Mouse (Mus musculus) midbrain, postnatal 0 days (tissue): Measurements from ENCODE around the gene Itgal. TPM values are rescaled to one million over a fixed set of nuclear protein-coding genes. Genes with fewer than 3 reads are reported as not detected.
A peak's percentile ranks its signal among the peaks of the same experiment; 100 is the strongest.
"Not testable (repeated sequence)": the region's sequence is repeated elsewhere in the genome, so short reads cannot be mapped to it uniquely, and the experiment has no call there.

Experiments used
- ATAC-seq: fragments of 200-750 bp; cut with Nextera tagmentation; 2 replicates; pipeline ENCODE4 v1.8.0; 2017; ENCODE audit warnings: moderate number of reproducible peaks, mild to moderate bottlenecking, moderate TSS enrichment, moderate library complexity; ENCODE audit not compliant: low FRiP score
- DNase-seq: peaks from one replicate; pipeline ENCODE4 v3.0.0-alpha.2; 2015; ENCODE audit warnings: low spot score
- H3K27ac ChIP-seq: fragments of 300-500 bp; sonication (generic); 2 replicates; pipeline ENCODE4 v1.5.1; 2014; ENCODE audit warnings: low read depth, mild to moderate bottlenecking, low read length, mixed read lengths
- H3K27me3 ChIP-seq: fragments of 300-500 bp; sonication (generic); 2 replicates; pipeline ENCODE4 v1.6.1; 2014; ENCODE audit warnings: low read length, control low read depth, mixed read lengths; ENCODE audit not compliant: insufficient read depth
- H3K36me3 ChIP-seq: fragments of 300-500 bp; sonication (generic); 2 replicates; pipeline ENCODE4 v1.6.1; 2014; ENCODE audit warnings: low read length, control low read depth, mixed read lengths; ENCODE audit not compliant: insufficient read depth
- H3K4me1 ChIP-seq: fragments of 300-500 bp; sonication (generic); 2 replicates; pipeline ENCODE4 v1.6.1; 2014; ENCODE audit warnings: mild to moderate bottlenecking, control low read depth, antibody characterized with exemption, low read length, mixed read lengths; ENCODE audit not compliant: insufficient read depth
- H3K4me2 ChIP-seq: fragments of 300-500 bp; sonication (generic); 2 replicates; pipeline ENCODE4 v1.6.1; 2014; ENCODE audit warnings: low read depth, mild to moderate bottlenecking, low read length, mixed read lengths; ENCODE audit not compliant: poor library complexity, severe bottlenecking
- H3K4me3 ChIP-seq: fragments of 300-500 bp; sonication (generic); 2 replicates; pipeline ENCODE4 v1.5.1; 2014; ENCODE audit warnings: low read depth, mild to moderate bottlenecking, low read length, moderate library complexity
- H3K9ac ChIP-seq: fragments of 300-500 bp; sonication (generic); replicated peaks from 2 replicates; pipeline ENCODE4 v1.6.1; 2014; ENCODE audit warnings: mild to moderate bottlenecking, low read length, moderate library complexity, mixed read lengths; ENCODE audit not compliant: poor library complexity, severe bottlenecking
- H3K9me3 ChIP-seq: fragments of 300-500 bp; sonication (generic); 2 replicates; pipeline ENCODE4 v1.6.1; 2016; ENCODE audit warnings: low read length, control low read depth
- CTCF ChIP-seq: IDR thresholded peaks from 2 replicates; pipeline ENCODE4 v1.5.1; 2016; ENCODE audit warnings: antibody characterized with exemption, mild to moderate bottlenecking
- WGBS: fragments of 180-500 bp; shearing (Covaris S2); extraction: QIAGEN DNeasy Blood & Tissue Kit; methylation state at CpG from one replicate; pipeline ENCODE4 v1.1.7; 2014; 5-methylcytosine and 5-hydroxymethylcytosine counted together
- polyA plus RNA-seq: library from polyadenylated mRNA; unstranded; fragments of >200 nt; fragmentation: Nextera tagmentation; extraction: Ambion mirVana; gene quantifications from 2 replicates; pipeline ENCODE4 v1.2.1, GENCODE M21; 2015
- total RNA-seq: library from RNA; depleted of rRNA; stranded (reverse); fragments of >200 nt; gene quantifications from 2 replicates; pipeline ENCODE4 v1.2.3, GENCODE M21; 2014; rRNA removed

Gene Itgal
- 0.49 and 0.61 TPM in 2 replicates for total RNA-seq
- 0.22 TPM in 2 replicates for polyA plus RNA-seq

- Histone ChIP-seq H3K4me1 (no peaks in the 10 kb centered on the region), H3K27ac (no peak within 1 kb of the TSS), H3K9ac (no peak within 1 kb of the TSS), H3K9me3 (no peaks in the 10 kb centered on the region), H3K36me3 (no peaks in the 10 kb centered on the region), H3K4me2 (no peak within 1 kb of the TSS), H3K4me3 (no peak within 1 kb of the TSS), H3K27me3 (no peaks in the 10 kb centered on the region)
- TF ChIP-seq CTCF = no peak
- no peak for ATAC-seq
- WGBS = 91% methylated on average over 11 of the region's 11 CpGs
- DNase-seq = no peak
These were observed at the start of gene Itgal for GRCm38 (mm10) chr7:127296098-127296497. TSS of gene Itgal (plus strand) at chr7:127296260.

- not testable (repeated sequence) for H3K9me3 ChIP-seq, DNase-seq, H3K27me3 ChIP-seq, H3K4me1 ChIP-seq, H3K27ac ChIP-seq, ATAC-seq, H3K4me2 ChIP-seq, H3K9ac ChIP-seq, H3K4me3 ChIP-seq
- 93% methylated on average over 8 of the region's 8 CpGs for WGBS
- peaks cover 13% of the 10 kb centered on the region for H3K36me3 ChIP-seq
These were observed 45.5 kb upstream of the Itgal start for GRCm38 (mm10) chr7:127250511-127250910.

GRCm38 (mm10) chr7:127252414-127252813 is 43.6 kb upstream of the Itgal start:
- TF ChIP-seq CTCF = peak; percentile 71

GRCm38 (mm10) chr7:127253341-127253740 is 42.7 kb upstream of the Itgal start:
- H3K4me3 ChIP-seq = peak overlapping the region; percentile 54
- H3K27me3 ChIP-seq = no peaks in the 10 kb centered on the region
- no peaks in the 10 kb centered on the region for H3K9me3 ChIP-seq
- 0 out of 2 replicates have a peak overlapping the region, but pooled peaks have one; percentile 73 for H3K9ac ChIP-seq
- peak overlapping the region; percentile 92 for H3K27ac ChIP-seq
- H3K4me1 ChIP-seq = no peaks in the 10 kb centered on the region
- peaks cover 16% of the 10 kb centered on the region for H3K36me3 ChIP-seq
- peak overlapping the region; percentile 94 for H3K4me2 ChIP-seq
- ATAC-seq = no peak
- DNase-seq = no peak
- no peak for TF ChIP-seq CTCF
- WGBS = 86% methylated on average over 6 of the region's 6 CpGs

More at GRCm38 (mm10) chr7:127252414-127252813, 43.6 kb upstream of the Itgal start:
- Histone ChIP-seq H3K9me3 (no peaks in the 10 kb centered on the region), H3K4me3 (no peak overlapping the region), H3K36me3 (peaks cover 16% of the 10 kb centered on the region), H3K27ac (0 out of 2 replicates have a peak overlapping the region, but pooled peaks have one; percentile 12), H3K4me1 (no peaks in the 10 kb centered on the region), H3K9ac (no peak overlapping the region), H3K4me2 (no peak overlapping the region), H3K27me3 (no peaks in the 10 kb centered on the region)
- DNase-seq (peak; percentile 40), ATAC-seq (no peak)
- WGBS = 88% methylated on average over 2 of the region's 2 CpGs

GRCm38 (mm10) chr7:127253821-127254769 is 42.0 kb upstream of the Itgal start:
- H3K36me3 ChIP-seq = peaks cover 16% of the 10 kb centered on the region
- DNase-seq (peak; percentile 99), ATAC-seq (peak; percentile 96)
- no peaks in the 10 kb centered on the region for H3K27me3 ChIP-seq
- H3K4me1 ChIP-seq = no peaks in the 10 kb centered on the region
- WGBS = 2% methylated on average over 128 of the region's 136 CpGs
- H3K9me3 ChIP-seq = no peaks in the 10 kb centered on the region
- 0 out of 2 replicates have a peak, but pooled peaks have one; percentile 7 for TF ChIP-seq CTCF
- H3K4me3 ChIP-seq = peak overlapping the region; percentile 54
- peak overlapping the region; percentile 92 for H3K27ac ChIP-seq
- H3K9ac ChIP-seq = peak overlapping the region; percentile 73
- H3K4me2 ChIP-seq = peak overlapping the region; percentile 94

- Histone ChIP-seq H3K27ac (peak overlapping the region; percentile 92), H3K4me2 (peak overlapping the region; percentile 94), H3K9me3 (no peaks in the 10 kb centered on the region), H3K27me3 (no peaks in the 10 kb centered on the region), H3K4me3 (peak overlapping the region; percentile 54), H3K36me3 (peaks cover 9% of the 10 kb centered on the region), H3K4me1 (peaks cover 4% of the 10 kb centered on the region; the same call in 1 of the 2 replicates), H3K9ac (peak overlapping the region; percentile 56; the same call in 1 of the 2 replicates)
- WGBS = 27% methylated on average over 4 of the region's 4 CpGs
- no peak for ATAC-seq
- TF ChIP-seq CTCF = no peak
- DNase-seq = no peak
These were observed 41.1 kb upstream of the Itgal start for GRCm38 (mm10) chr7:127255008-127255407.
